Mouse (Mus musculus) limb, embryonic 13.5 days (tissue): ENCODE results near the gene Aars2. TPM values are rescaled to one million over a fixed set of nuclear protein-coding genes. Genes with fewer than 3 reads are reported as not detected.

ENCODE experiments used
- ATAC-seq: fragments of 200-750 bp; cut with Nextera tagmentation; 2 replicates; pipeline ENCODE4 v1.8.0; 2017; ENCODE audit warnings: low read depth, moderate number of reproducible peaks, moderate TSS enrichment; ENCODE audit not compliant: low FRiP score
- H3K27ac ChIP-seq: fragments of 300-500 bp; sonication (generic); 2 replicates; pipeline ENCODE4 v1.5.1; 2015; ENCODE audit warnings: inconsistent platforms, mild to moderate bottlenecking, moderate library complexity
- H3K27me3 ChIP-seq: fragments of 300-500 bp; sonication (generic); 2 replicates; pipeline ENCODE4 v1.6.1; 2015; ENCODE audit warnings: mild to moderate bottlenecking, inconsistent platforms
- H3K36me3 ChIP-seq: fragments of 300-500 bp; sonication (generic); 2 replicates; pipeline ENCODE4 v1.6.1; 2015; ENCODE audit warnings: inconsistent platforms, mild to moderate bottlenecking, moderate library complexity
- H3K4me1 ChIP-seq: fragments of 300-500 bp; sonication (generic); 2 replicates; pipeline ENCODE4 v1.6.1; 2015; ENCODE audit warnings: inconsistent platforms
- H3K4me2 ChIP-seq: fragments of 300-500 bp; sonication (generic); replicated peaks from 2 replicates; pipeline ENCODE4 v1.6.1; 2015; ENCODE audit warnings: inconsistent platforms, mild to moderate bottlenecking, moderate library complexity
- H3K4me3 ChIP-seq: fragments of 300-500 bp; sonication (generic); 2 replicates; pipeline ENCODE4 v1.5.1; 2015; ENCODE audit warnings: moderate library complexity, mild to moderate bottlenecking, inconsistent platforms
- H3K9ac ChIP-seq: fragments of 300-500 bp; sonication (generic); 2 replicates; pipeline ENCODE4 v1.6.1; 2015; ENCODE audit warnings: mild to moderate bottlenecking, inconsistent platforms
- H3K9me3 ChIP-seq: fragments of 300-500 bp; sonication (generic); 2 replicates; pipeline ENCODE4 v1.6.1; 2016; ENCODE audit warnings: inconsistent platforms
- WGBS: fragments of 180-500 bp; shearing (Covaris S2); methylation state at CpG from one replicate; pipeline ENCODE4 v1.1.7; 2015; 5-methylcytosine and 5-hydroxymethylcytosine counted together
- polyA plus RNA-seq: library from polyadenylated mRNA; unstranded; fragments of >200 nt; fragmentation: Nextera tagmentation; extraction: Ambion mirVana; gene quantifications from 2 replicates; pipeline ENCODE4 v1.2.1, GENCODE M21; 2015

Aars2 gene
- polyA plus RNA-seq, 1 experiment from 2014 or later, result 22.8 TPM

GRCm38 (mm10) chr17:45554420-45554819 lies 47.8 kb downstream of the Aars2 start:
- Histone ChIP-seq H3K9ac (0 out of 2 replicates have a peak overlapping the region, but pooled peaks have one; percentile 31), H3K27me3 (peaks cover 35% of the 10 kb centered on the region), H3K4me2 (no peak overlapping the region), H3K4me3 (no peak overlapping the region), H3K9me3 (no peaks in the 10 kb centered on the region), H3K27ac (no peak overlapping the region), H3K36me3 (no peaks in the 10 kb centered on the region), H3K4me1 (peaks cover 28% of the 10 kb centered on the region)
- no peak for ATAC-seq
- WGBS, result 53% methylated on average over 1 of the region's 1 CpGs

- H3K27me3 ChIP-seq, result peaks cover 35% of the 10 kb centered on the region
- no peak within 1 kb of the TSS for H3K27ac ChIP-seq
Observed at GRCm38 (mm10) chr17:45555452-45556106, 48.9 kb downstream of the Aars2 start, which contains the start of gene Nfkbie. Gene Nfkbie (plus strand): TSS chr17:45555703.

GRCm38 (mm10) chr17:45556107-45556489 lies 49.5 kb downstream of the Aars2 start:
- no peak for ATAC-seq
- Histone ChIP-seq H3K36me3 (no peaks in the 10 kb centered on the region), H3K4me1 (peaks cover 19% of the 10 kb centered on the region), H3K27me3 (peaks cover 32% of the 10 kb centered on the region), H3K4me3 (peak overlapping the region; percentile 69), H3K9ac (peak overlapping the region; percentile 80), H3K27ac (no peak overlapping the region), H3K9me3 (no peaks in the 10 kb centered on the region), H3K4me2 (peak overlapping the region; percentile 96)
- 2% methylated on average over 14 of the region's 14 CpGs for WGBS

More at GRCm38 (mm10) chr17:45555452-45556106, 48.9 kb downstream of the Aars2 start, which contains the start of gene Nfkbie:
- Histone ChIP-seq H3K9ac (peak within 1 kb of the TSS; percentile 80), H3K36me3 (no peaks in the 10 kb centered on the region), H3K4me2 (peak within 1 kb of the TSS; percentile 96), H3K9me3 (no peaks in the 10 kb centered on the region), H3K4me1 (peaks cover 19% of the 10 kb centered on the region), H3K4me3 (peak within 1 kb of the TSS; percentile 69)
- ATAC-seq, result peak; percentile 86
- under 1% methylated on average over 45 of the region's 45 CpGs for WGBS

- 73% methylated on average over 3 of the region's 3 CpGs for WGBS
- Histone ChIP-seq H3K4me3 (peak overlapping the region; percentile 69), H3K4me1 (peaks cover 19% of the 10 kb centered on the region), H3K4me2 (peak overlapping the region; percentile 96), H3K36me3 (no peaks in the 10 kb centered on the region), H3K27ac (no peak overlapping the region), H3K9ac (peak overlapping the region; percentile 80; the same call in 1 of the 2 replicates), H3K9me3 (no peaks in the 10 kb centered on the region), H3K27me3 (peaks cover 27% of the 10 kb centered on the region)
- no peak for ATAC-seq
Observed at GRCm38 (mm10) chr17:45556514-45557245, 50.0 kb downstream of the Aars2 start.

GRCm38 (mm10) chr17:45557246-45557824 lies 50.7 kb downstream of the Aars2 start:
- no peak overlapping the region for H3K27ac ChIP-seq
- ATAC-seq, result no peak
- peak overlapping the region; percentile 96; the same call in 1 of the 2 replicates for H3K4me2 ChIP-seq
- H3K9ac ChIP-seq, result no peak overlapping the region
- no peaks in the 10 kb centered on the region for H3K36me3 ChIP-seq
- peaks cover 25% of the 10 kb centered on the region for H3K27me3 ChIP-seq
- peaks cover 19% of the 10 kb centered on the region for H3K4me1 ChIP-seq
- 67% methylated on average over 7 of the region's 7 CpGs for WGBS
- no peaks in the 10 kb centered on the region for H3K9me3 ChIP-seq
- peak overlapping the region; percentile 69; the same call in 1 of the 2 replicates for H3K4me3 ChIP-seq

GRCm38 (mm10) chr17:45557998-45558862 lies 51.6 kb downstream of the Aars2 start:
- 72% methylated on average over 16 of the region's 16 CpGs for WGBS
- H3K27ac ChIP-seq, result no peak overlapping the region
- H3K9me3 ChIP-seq, result no peaks in the 10 kb centered on the region
- H3K36me3 ChIP-seq, result no peaks in the 10 kb centered on the region
- peaks cover 19% of the 10 kb centered on the region for H3K4me1 ChIP-seq
- no peak overlapping the region for H3K9ac ChIP-seq
- no peak overlapping the region for H3K4me3 ChIP-seq
- no peak for ATAC-seq
- no peak overlapping the region for H3K4me2 ChIP-seq
- H3K27me3 ChIP-seq, result peaks cover 20% of the 10 kb centered on the region

GRCm38 (mm10) chr17:45559732-45560525 lies 53.3 kb downstream of the Aars2 start:
- H3K27ac ChIP-seq, result no peak overlapping the region
- peaks cover 26% of the 10 kb centered on the region for H3K4me1 ChIP-seq
- H3K27me3 ChIP-seq, result peaks cover 13% of the 10 kb centered on the region
- ATAC-seq, result no peak
- H3K4me3 ChIP-seq, result no peak overlapping the region
- H3K9ac ChIP-seq, result no peak overlapping the region
- H3K9me3 ChIP-seq, result no peaks in the 10 kb centered on the region
- WGBS, result 85% methylated on average over 15 of the region's 15 CpGs
- H3K4me2 ChIP-seq, result no peak overlapping the region
- H3K36me3 ChIP-seq, result no peaks in the 10 kb centered on the region

- H3K36me3 ChIP-seq, result peaks cover 26% of the 10 kb centered on the region
- H3K4me2 ChIP-seq, result peak overlapping the region; percentile 80
- H3K4me3 ChIP-seq, result peak overlapping the region; percentile 86
- 77% methylated on average over 12 of the region's 12 CpGs for WGBS
- peaks cover 35% of the 10 kb centered on the region for H3K4me1 ChIP-seq
- ATAC-seq, result no peak
- H3K27ac ChIP-seq, result no peak overlapping the region
- no peaks in the 10 kb centered on the region for H3K9me3 ChIP-seq
- no peaks in the 10 kb centered on the region for H3K27me3 ChIP-seq
- H3K9ac ChIP-seq, result no peak overlapping the region
Observed at GRCm38 (mm10) chr17:45563216-45563615, 56.6 kb downstream of the Aars2 start.

- peak within 1 kb of the TSS; percentile 86 for H3K4me3 ChIP-seq
- peak within 1 kb of the TSS; percentile 84 for H3K27ac ChIP-seq
- under 1% methylated on average over 55 of the region's 61 CpGs for WGBS
- H3K9ac ChIP-seq, result peak within 1 kb of the TSS; percentile 92
- peak; percentile 76 for ATAC-seq
- no peaks in the 10 kb centered on the region for H3K27me3 ChIP-seq
- H3K36me3 ChIP-seq, result peaks cover 33% of the 10 kb centered on the region
- H3K9me3 ChIP-seq, result no peaks in the 10 kb centered on the region
- H3K4me2 ChIP-seq, result peak within 1 kb of the TSS; percentile 80
- peaks cover 35% of the 10 kb centered on the region for H3K4me1 ChIP-seq
Observed at GRCm38 (mm10) chr17:45563655-45564530, 57.3 kb downstream of the Aars2 start, which contains the start of gene Slc35b2. Gene Slc35b2 (plus strand): TSS chr17:45563874.

GRCm38 (mm10) chr17:45564531-45565084 lies 58.0 kb downstream of the Aars2 start:
- peak overlapping the region; percentile 84 for H3K27ac ChIP-seq
- no peaks in the 10 kb centered on the region for H3K9me3 ChIP-seq
- peaks cover 35% of the 10 kb centered on the region for H3K4me1 ChIP-seq
- H3K4me2 ChIP-seq, result peak overlapping the region; percentile 80
- H3K36me3 ChIP-seq, result peaks cover 40% of the 10 kb centered on the region
- no peak for ATAC-seq
- WGBS, result 11% methylated on average over 18 of the region's 18 CpGs
- peak overlapping the region; percentile 86 for H3K4me3 ChIP-seq
- H3K27me3 ChIP-seq, result no peaks in the 10 kb centered on the region
- H3K9ac ChIP-seq, result peak overlapping the region; percentile 92
